Mouse (Mus musculus) c-Kit-positive CD71-positive TER-119-negative erythroid progenitor cells, embryonic 14.5 days (primary cell): Measurements from ENCODE around the gene Tssk4.

ENCODE experiments used
- DNase-seq: peaks from one replicate; pipeline ENCODE4 v3.0.0-alpha.2; 2013; ENCODE audit warnings: low read depth

The Tssk4 gene

DNA sequence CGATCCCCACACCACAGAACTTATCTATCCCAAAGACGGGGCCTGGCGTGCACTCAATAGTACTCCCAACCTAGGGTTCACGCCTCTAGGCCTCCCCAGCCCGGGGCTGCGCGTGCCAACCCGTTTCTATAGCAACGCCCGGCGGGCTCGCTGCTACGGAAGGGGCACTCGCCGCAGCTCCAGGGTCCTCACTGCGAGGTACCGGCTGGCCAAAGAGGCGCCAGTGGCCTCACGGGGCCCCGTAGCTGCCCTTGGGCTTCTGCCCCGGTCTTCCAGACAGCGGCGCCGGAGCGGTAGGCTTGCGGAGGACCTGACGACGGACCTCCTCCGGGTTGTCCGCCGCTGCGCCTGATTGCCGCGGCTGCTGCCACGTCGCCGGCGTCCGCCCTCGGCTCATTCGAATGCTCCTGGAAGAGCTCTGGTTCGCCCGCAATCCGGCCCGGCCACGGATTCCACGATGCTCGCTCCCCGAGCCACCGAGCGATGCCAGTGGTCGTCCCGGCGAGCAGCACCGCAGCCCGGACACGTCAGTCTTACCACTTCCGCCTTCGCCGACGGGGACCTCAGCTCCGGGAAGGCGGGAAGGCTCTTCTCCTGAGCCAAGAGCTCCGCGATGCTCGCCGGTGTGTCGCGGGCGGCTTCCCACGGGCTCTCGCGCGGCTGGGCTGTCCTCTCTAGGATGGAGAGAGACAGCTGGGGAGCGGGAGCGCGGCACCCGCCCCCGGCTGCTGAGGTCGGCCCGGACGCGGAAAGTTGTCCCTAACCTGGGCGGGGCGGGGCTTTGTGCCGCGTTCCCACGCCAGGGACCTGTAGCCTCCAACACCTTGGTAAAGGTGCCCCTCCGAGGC is 6.7 kb upstream of the Tssk4 start, which contains the start of gene Tm9sf1:
Gene Tm9sf1 (minus strand): TSS at position 747 of the 848 bp plus-strand sequence.
- peak; percentile 69 for DNase-seq

DNA sequence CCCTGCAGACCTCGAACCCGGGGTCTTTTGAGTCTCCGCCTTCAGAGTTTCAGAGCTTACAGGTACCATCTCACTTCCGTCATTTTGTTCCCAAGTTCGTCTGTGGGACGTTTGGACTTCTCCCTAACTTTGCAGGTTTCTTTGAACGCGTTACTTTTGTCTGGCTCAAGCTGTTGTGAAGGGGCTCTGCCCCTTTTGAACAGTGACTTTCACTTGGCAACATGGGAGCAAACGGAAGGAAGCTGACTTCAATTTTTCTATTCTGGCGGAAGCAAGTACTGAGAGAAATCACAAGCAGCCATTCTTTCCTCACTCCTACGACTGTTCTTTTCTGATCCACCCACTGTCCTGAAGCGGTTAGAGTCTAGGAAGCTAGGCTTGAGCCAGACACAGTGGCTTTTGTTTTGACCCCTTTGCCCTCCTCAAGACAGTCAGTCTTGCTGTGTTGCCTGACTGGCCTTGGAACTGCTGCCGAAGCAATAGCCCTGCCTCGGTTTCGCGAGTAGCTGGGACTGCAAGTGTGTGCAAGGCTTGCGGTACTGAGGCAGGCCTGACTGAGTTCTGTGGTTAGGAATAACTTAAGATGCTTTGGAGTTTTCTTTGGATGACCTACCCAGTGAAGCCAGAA is 5.6 kb upstream of the Tssk4 start:
- no peak for DNase-seq

GRCm38 (mm10) chr14:55651528-55651927 is 1.5 kb downstream of the Tssk4 start:
- DNase-seq = no peak

DNA sequence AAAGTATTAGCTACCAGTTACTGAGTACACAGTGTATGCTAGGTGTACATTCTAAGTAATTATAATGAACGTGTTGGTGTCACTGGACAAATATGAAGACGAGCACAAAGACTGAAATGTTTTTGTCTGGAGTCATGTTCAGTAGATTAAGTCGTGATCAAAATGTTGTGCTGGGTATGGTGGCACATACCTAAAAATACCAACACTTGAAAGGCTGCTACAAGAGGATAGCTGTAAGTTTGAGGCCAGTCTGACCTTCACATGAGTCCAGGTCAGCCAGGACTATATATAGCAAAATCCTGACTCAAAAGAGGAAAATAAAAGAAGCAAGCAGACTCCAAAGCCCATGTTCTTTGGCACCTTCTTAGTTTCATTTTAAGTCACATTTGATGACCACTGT is 7.0 kb downstream of the Tssk4 start:
- DNase-seq = no peak

DNA sequence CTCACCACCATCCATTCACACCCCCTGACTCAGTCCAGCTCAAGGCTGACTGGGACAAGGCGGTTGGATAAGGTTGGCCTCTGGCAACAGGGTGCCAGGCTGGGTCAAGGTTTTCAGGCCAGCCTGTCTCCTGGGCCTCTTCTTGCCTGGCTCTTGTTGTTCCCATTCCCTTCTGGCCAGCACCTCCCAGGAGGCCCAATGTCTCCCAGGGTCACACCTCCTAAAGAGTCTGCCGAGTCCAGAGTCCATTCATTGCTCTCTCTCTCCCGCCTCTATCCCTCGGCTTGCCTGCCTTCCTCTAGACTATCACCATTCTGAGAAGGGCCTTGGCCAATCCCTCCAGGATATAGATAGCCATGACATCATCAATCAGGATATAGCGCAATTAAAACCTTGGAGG is 8.0 kb downstream of the Tssk4 start:
- no peak for DNase-seq

- peak; percentile 78 for DNase-seq
Observed at GRCm38 (mm10) chr14:55659960-55660573, 10.1 kb downstream of the Tssk4 start, which contains the start of gene Mdp1. Gene Mdp1, minus strand, starts transcription at chr14:55660508.

GRCm38 (mm10) chr14:55660636-55661035 is 10.7 kb downstream of the Tssk4 start:
- no peak for DNase-seq

- peak; percentile 19 for DNase-seq
Observed at GRCm38 (mm10) chr14:55671486-55671832, 21.5 kb downstream of the Tssk4 start.

GRCm38 (mm10) chr14:55671833-55672740 is 22.1 kb downstream of the Tssk4 start, which contains the start of the genes Gmpr2 and Nedd8:
Gene Gmpr2, plus strand, starts transcription at chr14:55671941.
Gene Nedd8, minus strand, starts transcription at chr14:55672124.
- DNase-seq = peak; percentile 94

DNA sequence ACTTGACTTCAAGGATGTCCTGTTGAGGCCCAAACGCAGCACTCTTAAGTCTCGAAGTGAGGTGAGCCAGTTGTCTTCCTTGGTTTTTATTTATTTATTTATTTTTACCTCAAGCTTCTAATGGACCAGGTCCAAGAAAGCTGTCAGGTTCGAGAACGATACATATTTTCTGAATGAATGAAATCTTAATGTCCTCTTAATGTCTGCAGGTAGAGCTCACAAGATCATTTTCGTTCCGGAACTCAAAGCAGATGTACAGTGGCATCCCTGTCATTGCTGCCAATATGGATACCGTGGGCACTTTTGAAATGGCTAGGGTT is 22.7 kb downstream of the Tssk4 start:
- no peak for DNase-seq

- no peak for DNase-seq
Observed at GRCm38 (mm10) chr14:55677615-55678014, 27.6 kb downstream of the Tssk4 start.

DNA sequence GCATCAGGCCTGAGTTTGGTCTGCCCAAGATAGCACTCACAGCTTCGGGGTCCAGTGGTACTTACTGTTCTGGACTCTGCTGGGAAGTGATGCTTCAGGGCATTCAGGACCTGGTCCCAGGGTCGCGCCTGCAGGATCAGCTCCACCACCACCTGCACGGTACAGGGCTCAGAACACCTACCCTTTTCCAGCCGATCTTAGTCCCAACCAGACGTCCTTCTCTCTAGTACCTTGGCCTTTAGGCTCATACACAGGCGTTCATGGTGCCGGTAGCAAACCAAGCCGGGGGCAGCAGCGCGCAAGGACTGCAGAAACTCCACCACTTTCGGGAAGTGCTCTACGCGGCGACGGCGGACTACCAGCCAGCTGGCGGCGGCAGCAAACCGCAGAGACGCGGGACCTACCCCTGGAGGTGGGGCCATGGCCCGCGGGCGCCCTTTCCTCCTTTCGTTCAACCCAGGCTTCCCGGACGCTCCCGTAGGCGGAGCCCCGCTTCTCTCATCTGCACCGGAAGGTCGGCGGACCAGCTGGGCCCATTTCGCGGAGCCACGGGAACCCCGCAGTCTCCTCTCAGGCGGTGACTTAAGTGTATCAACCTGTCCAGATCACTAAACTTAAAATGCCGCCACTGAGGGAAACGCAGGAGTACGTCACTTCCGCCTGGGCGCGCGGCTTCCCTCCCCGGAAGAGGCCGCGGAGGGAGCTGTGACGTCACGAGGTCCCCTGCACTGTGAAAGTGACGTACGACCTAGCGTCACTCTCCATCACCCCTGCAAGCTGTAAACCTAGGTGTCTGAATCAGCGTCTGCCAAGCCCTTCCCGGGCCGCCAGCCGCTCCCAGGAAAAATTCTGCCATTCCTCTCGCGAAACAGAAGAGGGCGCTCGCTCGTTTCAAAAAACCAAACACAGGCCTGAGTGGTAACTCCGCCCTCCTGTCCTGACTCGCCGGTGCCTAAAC is 31.5 kb downstream of the Tssk4 start, which contains the start of gene Tinf2:
Gene Tinf2 (minus strand): TSS at position 661 of the 958 bp plus-strand sequence.
- DNase-seq = peak; percentile 95

GRCm38 (mm10) chr14:55682118-55682493 is 32.1 kb downstream of the Tssk4 start:
- no peak for DNase-seq

DNA sequence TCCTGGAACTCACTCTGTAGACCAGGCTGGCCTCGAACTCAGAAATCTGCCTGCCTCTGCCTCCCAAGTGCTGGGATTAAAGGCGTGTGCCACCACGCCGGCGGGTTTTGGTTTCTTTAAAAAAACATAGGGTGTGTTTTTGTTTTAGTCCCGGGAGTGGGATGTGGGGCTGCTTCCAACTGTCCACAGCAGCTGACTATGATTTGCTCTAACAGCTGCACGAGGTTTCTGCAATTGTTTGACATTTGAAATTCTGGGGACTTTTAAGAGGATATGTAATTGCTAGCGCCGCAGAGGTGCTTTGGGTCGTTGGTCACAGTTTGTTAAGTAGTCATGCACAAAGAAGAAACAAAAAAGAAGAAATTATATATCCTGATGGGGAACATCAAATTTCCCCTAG is 39.4 kb downstream of the Tssk4 start:
- DNase-seq = no peak

DNA sequence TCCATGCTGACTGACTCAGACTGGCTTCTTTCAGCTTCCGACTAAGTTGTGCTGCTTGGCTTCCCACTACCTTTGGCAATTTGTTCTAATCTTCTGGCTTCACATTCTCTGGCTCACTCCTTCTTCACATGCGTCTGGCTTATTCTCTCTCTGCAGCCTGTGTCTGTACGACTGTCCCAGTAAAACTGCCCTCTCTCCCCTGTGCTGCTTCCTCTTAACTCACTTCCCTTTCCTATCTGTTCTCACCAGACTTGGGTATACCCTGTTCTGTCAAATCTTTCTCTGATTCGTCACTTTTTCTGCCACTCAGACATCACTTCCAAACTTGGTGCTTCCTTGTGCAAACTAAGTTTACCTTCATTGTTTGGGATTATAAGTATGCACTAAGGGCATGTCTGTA is 47.2 kb downstream of the Tssk4 start:
- no peak for DNase-seq

- DNase-seq = no peak
Observed at GRCm38 (mm10) chr14:55701131-55701530, 51.1 kb downstream of the Tssk4 start.
